Mouse (Mus musculus) monocyte, adult 2 months (primary cell): ENCODE measurements around the gene Kpna2.
"Not testable (repeated sequence)": the region's sequence is repeated elsewhere in the genome, so short reads cannot be mapped to it uniquely, and the experiment has no call there.

ENCODE experiments used
- DNase-seq, 2 experiments: peaks; one replicate each; pipeline ENCODE4 v3.0.0; 2022; ENCODE audit warnings: low spot score in 2 of 2, low read depth in 1 of 2

Kpna2 gene

GRCm38 (mm10) chr11:106985979-106986604 is 13.2 kb downstream of the Kpna2 start:
- DNase-seq, result not testable (repeated sequence)

- DNase-seq, result no peak
These were observed 17.0 kb downstream of the Kpna2 start for GRCm38 (mm10) chr11:106982351-106982750.

- no peak for DNase-seq
These were observed 17.6 kb downstream of the Kpna2 start for GRCm38 (mm10) chr11:106981787-106982186.

GRCm38 (mm10) chr11:106980455-106980854 is 18.9 kb downstream of the Kpna2 start:
- no peak for DNase-seq

- no peak for DNase-seq
These were observed 23.1 kb downstream of the Kpna2 start for GRCm38 (mm10) chr11:106976194-106976593.

GRCm38 (mm10) chr11:106975419-106976177 is 23.7 kb downstream of the Kpna2 start:
- DNase-seq, result no peak

GRCm38 (mm10) chr11:106974440-106974839 is 24.9 kb downstream of the Kpna2 start:
- DNase-seq, result no peak

GRCm38 (mm10) chr11:106973016-106973415 is 26.3 kb downstream of the Kpna2 start:
- DNase-seq, result no peak

- DNase-seq, result no peak
These were observed 29.5 kb downstream of the Kpna2 start for GRCm38 (mm10) chr11:106969798-106970197.

GRCm38 (mm10) chr11:106967630-106968029 is 31.7 kb downstream of the Kpna2 start:
- no peak for DNase-seq

- no peak for DNase-seq
These were observed 33.5 kb downstream of the Kpna2 start for GRCm38 (mm10) chr11:106965881-106966280.

GRCm38 (mm10) chr11:106962310-106962709 is 37.0 kb downstream of the Kpna2 start:
- no peak for DNase-seq

- no peak for DNase-seq
These were observed 37.8 kb downstream of the Kpna2 start for GRCm38 (mm10) chr11:106961471-106962081.

- no peak for DNase-seq
These were observed 40.2 kb downstream of the Kpna2 start for GRCm38 (mm10) chr11:106959121-106959520.

GRCm38 (mm10) chr11:106958407-106959071 is 40.8 kb downstream of the Kpna2 start:
- DNase-seq, result no peak

GRCm38 (mm10) chr11:106957271-106957980 is 41.9 kb downstream of the Kpna2 start:
- DNase-seq, result peak; percentile 58 to 66

GRCm38 (mm10) chr11:106954566-106954965 is 44.8 kb downstream of the Kpna2 start:
- no peak for DNase-seq

GRCm38 (mm10) chr11:106954116-106954515 is 45.2 kb downstream of the Kpna2 start:
- no peak for DNase-seq
